Mouse (Mus musculus) monocyte, adult 5-6 weeks (primary cell): ENCODE results near the gene Hgf. TPM values are rescaled to one million over a fixed set of nuclear protein-coding genes. Genes with fewer than 3 reads are reported as not detected.

ENCODE experiments used
- total RNA-seq: library from RNA; stranded (forward); fragments of 200-1000, 200-491, 200-594 nt; gene quantifications from 3 replicates; pipeline ENCODE4 v1.2.3, GENCODE M21; 2017

Hgf gene
- total RNA-seq, 1 experiment from 2014 or later, result 85.4 TPM

Other genes starting within 250 kb of the Hgf start
- gene Gm28710, start 238.3 kb downstream of the Hgf start, total RNA-seq, result not detected in 3 replicates